Mouse (Mus musculus) NIH3T3 (cell line): ENCODE measurements around the gene Neu2.
A peak's percentile ranks its signal among the peaks of the same experiment; 100 is the strongest.

Source experiments
- DNase-seq: peaks from one replicate; pipeline ENCODE4 v3.0.0-alpha.2; 2012; ENCODE audit warnings: low read depth

Neu2 gene

DNA sequence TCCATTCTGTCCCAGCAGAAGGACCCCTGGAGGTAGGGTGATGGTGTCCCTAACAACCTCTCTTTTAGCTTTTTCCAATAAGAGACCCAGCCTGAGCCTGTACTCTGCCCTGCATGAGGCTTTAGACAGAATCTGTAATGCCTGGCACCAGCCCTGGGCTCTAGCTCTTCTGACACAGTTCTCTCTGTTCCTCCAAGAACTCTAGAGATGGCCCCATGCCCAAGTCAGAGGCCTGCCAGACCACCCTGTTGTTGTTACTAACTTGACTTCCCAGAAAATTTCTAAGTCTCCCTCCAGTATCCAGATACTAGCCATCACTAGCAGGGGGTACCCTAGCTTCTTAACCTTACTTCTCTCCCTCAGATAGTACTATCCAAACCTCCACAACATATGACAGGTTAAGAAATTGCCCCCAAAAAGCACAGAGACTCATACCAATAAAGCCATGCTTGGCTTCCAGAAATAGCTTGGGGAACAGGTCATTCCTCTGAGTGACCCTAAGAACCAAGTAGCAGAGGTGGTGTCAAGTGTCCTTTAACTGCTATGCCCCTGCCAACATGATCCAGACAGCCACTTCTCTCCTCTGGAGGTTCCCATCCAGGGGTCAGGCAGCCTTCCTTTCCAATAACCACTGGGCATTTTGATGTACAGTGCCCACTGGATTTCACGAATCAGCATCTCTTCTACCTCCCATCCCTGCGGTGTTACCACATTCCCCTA, 105.0 kb downstream of the Neu2 start:
- DNase-seq: no peak

DNA sequence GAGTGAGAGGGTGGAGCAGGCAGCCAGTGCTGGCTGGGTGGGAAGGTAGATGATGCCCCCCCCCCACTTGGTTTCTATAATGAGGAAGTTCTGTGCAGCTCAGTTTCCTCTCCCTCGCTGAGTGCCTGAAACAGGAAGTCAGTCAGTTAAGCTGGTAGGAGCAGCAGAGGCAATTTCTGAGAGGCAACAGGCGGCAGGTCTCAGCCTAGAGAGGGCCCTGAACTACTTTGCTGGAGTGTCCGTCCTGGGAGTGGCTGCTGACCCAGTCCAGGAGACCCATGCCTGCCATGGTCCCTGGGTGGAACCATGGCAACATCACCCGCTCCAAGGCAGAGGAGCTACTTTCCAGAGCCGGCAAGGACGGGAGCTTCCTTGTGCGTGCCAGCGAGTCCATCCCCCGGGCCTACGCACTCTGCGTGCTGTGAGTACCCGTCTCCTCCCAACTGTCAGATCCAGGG, 110.6 kb downstream of the Neu2 start, which contains the start of gene Inpp5d:
Gene Inpp5d (plus strand): TSS at position 102 of the 458 bp plus-strand sequence.
- DNase-seq: no peak

DNA sequence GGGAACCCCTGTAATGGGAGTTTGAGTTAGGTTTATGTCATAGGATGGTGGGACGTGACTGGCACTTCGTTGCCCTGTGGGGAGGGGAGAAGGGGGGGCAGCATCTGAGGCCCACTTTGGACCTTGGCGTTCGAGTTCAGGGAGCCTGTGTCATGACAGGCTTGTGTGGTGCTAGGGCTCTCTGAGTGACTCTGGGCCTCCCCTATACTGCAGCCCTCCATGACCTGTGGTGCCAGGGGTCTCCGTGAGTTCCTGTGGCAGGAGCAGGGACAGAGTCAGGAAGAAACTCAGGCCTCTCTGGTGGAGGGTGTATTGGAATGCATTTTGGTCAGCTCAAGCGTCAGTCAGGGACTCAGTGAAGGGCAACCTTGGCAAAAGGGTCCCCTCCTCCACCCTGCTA, 111.0 kb downstream of the Neu2 start:
- no peak for DNase-seq

DNA sequence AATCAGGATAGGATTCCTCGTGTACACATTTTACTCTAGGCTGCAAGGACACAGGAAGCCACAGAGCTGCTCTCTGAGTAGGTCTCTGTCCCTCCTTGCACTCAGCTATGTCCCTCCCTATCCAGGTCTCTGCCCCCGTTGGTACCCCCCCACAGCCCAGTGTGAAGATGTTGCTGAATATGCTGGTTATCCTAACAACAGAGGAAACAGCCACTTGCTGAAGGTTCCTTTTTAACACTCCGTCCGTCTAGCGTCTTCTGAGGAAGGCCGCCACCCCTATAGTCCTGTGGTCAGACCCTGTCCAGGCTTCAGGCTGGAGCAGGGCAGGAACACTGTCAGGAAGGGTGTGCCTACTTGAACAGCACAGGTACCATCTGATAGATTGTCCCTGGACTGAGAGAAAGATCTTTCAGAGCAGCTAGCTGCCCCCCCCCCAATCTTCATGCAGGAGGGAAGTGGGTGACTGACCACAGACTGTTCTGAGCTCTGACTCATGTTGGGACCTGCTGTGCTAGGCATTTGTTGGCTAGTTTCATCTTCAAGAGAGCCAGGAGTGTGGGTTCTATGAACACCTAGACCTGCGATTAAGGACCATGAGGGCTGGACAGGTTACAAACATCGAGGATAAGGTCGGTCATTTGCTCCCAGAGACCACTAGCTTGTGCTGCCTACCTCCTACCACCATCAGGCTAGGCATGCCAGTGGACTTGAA, 111.6 kb downstream of the Neu2 start:
- DNase-seq: no peak

DNA sequence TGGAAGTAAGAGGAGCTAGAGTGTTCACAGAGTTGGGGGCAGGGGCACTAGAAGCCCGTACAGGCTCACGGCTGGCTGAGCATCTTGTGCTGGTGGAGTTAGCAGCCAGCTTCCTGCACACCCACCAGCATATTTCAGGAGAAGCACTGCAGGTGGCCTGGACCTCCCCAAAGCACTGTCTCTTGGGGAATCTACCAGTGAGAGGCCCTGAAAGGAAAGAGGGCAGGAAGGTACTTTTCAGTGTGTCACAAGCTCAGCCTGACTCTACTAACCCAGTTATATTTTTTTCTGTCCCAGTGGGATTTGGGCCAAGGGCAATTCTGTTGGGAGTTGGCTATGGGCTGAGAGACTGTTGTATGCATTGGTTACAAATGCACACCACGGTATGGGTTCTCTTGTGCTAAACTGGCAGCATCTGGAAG, 112.2 kb downstream of the Neu2 start:
- peak; percentile 51 for DNase-seq

DNA sequence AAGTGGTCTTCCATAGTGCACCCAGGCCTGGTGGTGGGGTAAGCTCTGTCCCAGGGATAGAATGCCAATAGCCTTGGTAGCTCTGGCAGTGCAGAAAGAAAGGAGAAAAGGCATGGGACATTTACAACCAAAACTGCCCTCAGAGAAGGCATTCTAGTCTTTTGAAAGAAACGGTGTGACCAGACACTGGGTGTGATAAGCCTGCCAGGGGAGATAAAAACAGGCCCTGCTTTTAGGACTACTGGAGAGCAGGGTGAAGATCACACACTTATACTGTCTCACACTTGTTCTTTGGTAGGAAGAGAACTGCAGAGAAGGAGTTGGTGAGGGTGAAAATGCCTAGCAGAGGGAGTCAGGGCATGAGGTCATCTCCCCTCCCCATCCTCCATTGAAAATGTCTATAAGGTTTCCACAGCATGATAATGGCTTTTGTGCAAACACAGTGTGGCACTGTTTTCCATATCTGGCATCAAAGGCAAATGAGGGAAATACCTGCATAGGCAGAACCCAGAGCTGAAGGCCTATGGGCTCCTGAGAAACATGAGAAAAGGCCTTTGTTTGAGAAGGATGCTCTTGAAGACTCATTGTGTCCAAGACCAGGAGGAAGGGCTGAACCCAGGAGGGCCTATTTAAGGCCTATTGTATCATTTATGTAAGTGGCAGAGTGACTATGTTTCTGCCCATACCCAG, 114.4 kb downstream of the Neu2 start:
- no peak for DNase-seq

DNA sequence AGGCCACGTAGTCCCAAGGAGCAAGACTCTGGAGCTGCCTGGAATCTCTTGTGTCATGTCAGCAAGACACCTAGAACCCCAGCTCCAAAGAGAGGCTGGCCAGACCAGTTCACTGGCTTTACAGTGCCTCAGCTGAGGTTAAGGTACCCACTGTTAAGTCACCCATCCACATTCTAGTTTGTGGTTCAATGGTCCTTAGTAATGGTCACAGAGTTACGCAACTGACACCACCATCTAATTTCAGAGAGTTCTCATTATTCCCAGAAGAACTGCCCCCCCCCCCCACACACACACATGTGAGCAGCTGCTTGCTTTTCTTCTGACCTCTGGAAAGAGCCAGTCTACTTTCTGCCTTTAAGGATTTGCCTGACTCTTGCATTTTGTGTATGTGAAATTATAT, 115.1 kb downstream of the Neu2 start:
- DNase-seq: no peak

DNA sequence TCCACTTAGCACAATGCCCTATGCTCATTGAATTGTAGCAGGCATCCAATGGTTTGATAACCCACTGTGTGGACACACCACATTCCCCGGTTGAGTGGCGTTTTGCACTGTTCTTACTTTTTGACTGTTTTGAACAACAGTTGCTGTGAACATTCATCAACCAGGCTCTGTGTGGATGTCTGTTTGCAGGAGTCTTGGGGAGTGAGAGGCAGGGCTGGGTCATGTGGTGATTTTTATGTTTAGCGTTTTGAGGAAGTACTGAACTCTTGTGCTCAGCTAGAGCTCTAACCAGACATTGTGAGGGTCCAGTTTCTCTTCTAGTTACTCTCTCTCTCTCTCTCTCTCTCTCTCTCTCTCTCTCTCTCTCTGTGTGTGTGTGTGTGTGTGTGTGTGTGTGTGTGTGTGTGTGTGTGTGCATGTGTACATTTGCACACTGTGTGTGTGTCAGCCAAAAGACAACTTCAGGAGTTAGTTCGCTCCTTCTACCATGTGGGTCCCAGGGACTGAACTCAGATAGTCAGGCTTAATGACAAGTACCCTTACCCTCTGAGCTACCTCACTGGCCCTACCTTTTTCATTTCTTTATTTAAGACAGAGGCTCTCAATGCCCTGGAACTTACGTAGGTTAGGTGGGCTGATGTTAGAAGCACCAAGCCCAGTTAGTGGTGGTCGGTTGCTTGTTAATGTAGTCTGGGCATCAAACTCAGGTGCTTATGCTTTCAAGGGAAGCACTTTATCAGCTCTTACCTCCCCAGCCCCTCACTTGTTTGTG, 115.8 kb downstream of the Neu2 start:
- no peak for DNase-seq

DNA sequence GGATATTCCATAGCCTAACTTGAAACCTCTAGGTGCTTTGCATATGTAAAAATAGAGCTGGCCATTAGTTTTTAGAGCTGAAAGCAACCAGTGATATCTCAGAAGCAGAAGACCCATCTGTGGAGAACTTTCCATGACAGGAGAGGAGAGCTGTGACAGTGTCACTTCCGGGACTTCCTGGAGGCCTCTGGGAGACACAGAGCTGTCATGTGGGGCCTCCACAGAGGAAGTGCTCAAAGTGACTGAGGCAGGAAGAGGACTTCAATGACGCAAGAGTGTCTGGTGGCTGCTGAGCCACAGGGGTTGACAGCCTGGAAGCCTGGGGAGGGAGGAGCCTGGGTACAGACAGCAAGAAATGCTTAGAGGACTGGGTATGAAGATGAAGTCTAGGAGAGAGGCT, 116.7 kb downstream of the Neu2 start:
- DNase-seq: no peak

DNA sequence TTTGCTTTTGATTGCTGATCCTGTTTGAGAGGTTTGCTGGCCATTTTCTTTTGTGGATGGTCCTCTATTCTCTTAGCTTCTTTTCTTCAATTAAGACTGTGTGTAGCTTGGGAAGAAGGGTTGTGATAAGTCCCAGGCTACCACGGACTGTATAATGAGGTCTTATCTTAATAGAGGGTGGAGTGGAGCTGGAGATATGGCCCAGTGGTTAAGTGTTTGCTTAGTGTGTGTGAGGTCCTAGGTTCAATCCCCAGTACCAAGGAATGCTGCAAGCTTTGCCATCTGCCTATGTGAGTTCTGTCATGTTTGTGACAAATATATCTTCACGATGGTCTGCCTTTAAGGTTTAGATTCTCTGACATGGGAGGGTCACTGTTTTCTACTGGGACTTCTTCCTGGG, 118.4 kb downstream of the Neu2 start:
- DNase-seq: no peak

DNA sequence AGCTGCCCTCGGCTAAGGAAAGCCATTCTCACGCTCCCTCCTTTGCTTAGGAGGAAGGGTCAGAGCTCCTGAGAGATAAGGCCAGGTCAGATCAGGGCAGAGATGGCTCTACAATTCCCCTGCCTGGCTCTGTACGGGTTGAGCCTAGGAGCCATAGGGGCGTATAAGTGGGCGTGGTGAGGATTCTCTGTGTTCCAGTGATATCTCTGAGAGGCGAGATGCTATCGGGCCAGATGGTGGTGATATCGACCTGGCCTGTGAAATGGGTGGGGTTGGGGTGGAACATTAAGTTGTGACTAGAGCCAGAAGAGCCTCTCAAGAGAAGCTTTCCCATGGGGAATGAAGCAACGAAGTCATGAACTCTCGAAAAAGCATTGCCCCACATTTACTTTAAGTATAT, 121.9 kb downstream of the Neu2 start:
- no peak for DNase-seq

DNA sequence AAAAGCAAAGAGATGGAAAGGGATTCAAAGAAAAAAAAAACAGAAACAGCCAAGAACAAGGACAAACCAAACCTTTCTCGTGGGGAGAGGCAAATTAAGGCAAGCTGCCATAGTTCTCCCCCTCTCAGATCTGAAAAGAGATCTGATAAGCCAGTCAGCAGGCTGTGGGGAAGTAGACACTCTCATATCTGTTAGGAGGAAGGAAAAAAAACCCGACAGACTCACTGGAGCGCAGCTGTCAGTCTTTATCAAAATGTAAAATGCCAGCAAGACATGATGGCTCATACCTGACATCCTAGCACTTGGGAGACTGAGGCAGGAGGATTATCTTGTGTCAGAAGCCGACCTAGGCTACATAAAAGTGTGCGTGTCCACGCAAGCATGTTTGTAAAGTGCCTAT, 122.5 kb downstream of the Neu2 start:
- no peak for DNase-seq

DNA sequence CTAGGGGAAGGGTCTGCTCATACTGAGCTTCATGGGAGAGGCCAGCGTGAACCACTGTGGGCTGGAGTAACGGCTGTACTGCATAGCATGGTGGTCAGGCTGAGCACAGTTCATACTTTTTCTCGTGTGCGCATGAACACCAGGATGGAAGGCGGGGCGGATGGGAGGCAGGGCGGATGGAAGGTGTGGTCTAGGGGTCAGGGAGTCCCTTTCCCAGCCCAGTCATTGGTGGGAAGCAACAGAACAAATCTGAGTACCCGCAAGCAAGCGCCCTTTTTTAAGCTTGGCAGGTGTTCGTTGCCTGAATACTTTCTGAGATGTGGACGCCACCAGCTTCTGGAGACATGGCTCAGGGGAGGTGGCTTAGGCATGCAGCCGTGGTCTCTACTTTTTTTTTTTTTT, 127.0 kb downstream of the Neu2 start:
- no peak for DNase-seq

DNA sequence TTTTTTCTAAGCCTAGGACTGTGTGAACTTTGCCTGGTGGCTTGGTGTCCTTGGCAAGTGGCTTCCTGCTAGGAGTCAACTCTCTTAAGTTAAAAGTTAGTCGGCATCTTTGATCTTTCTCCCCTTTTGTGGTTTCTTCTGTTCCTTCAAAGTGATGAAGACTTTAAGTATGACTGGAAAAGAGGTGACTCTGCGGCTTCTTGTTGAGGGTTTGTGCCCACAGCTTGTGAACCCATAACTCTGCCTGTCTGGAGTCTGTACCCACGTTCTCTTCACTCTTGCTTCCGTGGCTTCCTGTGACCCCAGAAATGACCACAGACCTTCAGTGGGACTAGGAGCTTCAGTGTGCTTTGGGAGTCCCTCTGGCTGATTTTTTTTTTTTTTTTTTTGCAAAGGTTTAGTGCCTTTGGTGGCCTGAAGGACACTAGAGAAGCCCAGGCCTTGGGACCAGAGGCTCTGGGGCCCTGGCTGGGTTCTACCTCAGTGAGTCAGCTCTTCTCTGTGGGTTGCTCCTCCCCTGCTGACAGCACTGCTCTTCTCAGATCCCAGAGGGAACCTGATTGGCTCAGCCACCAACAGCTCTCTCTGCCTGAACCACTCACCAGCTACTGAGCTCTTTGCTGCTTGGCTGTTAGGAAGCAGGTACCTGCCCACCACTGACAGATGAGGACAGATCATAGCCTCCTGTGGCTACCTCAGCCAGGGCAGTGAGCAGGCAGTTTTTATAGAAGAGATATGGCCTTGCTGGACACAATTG, 127.6 kb downstream of the Neu2 start:
- DNase-seq: peak; percentile 83

DNA sequence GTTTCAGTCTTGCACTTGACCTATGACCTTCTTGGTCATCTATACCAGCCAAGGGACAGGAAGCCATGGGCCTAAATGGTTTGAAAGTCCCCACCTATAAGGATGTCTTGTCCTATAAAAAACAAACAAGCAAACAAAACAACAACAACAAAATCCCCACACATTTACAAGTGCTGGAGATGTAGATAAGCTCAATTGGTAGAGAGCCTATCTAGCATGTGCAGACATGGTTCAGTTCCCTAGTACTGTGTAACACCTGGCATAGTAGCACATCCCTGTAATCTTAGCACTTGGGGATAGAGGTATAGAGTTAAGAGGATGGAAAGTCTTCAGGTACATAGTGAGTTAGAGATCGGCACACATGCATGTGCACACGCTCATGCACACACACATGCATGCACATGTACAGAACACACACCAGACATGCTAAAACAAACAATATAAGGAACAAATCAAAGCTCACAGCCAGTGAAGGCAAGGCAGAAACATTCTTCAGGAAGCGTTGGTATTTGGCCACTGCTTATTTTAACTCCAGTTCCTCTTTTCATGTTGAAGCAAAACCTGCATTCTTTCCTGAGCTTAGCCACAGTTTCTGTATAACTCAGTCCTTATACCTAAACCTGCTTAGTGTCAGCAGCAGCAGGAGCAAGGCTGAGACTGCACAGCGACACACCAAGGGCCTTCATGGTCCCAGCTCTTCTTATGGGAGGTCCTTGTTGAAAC, 128.3 kb downstream of the Neu2 start:
- no peak for DNase-seq

DNA sequence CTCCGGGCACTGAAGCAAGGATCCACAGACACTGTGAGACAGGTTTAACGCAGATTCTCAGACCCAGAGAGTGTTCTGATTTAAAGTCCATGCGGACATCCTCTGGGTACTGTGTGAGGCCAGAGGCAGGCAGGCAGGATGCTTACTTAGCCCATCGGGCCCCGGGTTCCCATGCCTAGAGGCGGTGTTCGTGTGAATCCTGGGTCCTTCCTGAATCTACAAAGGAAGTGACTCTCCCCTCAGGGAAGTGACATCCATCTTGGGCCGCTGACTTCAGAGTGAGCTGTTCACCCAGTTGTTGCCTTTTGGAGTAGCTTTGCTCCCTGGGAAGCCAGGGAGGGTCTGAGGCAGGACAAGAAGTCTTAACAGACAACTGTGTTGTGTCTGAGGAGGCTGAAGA, 130.0 kb downstream of the Neu2 start:
- DNase-seq: no peak

DNA sequence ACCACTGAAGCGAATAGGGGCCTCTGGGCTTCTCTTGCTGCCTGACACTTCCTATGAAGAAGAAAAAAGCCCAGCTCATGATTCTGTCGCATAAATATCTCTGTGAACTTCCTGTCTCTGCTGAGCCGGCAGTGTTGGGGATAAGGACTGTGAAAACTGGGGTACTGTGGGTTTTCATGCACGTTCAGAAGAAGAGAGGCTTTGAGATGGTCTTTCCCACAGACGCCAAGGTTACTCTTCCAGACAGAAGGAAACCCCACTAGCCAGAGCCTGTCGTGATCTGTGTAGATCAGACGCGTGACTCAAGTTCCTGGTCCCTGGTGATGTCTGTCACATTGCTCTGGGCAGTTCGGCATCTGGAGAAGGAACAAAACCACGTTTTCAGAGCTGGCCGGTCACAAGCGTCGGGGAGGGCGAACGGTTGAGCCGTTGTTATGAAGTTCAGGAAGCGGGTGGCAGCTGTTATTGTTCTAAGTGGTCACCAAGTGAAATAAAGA, 130.5 kb downstream of the Neu2 start:
- no peak for DNase-seq

DNA sequence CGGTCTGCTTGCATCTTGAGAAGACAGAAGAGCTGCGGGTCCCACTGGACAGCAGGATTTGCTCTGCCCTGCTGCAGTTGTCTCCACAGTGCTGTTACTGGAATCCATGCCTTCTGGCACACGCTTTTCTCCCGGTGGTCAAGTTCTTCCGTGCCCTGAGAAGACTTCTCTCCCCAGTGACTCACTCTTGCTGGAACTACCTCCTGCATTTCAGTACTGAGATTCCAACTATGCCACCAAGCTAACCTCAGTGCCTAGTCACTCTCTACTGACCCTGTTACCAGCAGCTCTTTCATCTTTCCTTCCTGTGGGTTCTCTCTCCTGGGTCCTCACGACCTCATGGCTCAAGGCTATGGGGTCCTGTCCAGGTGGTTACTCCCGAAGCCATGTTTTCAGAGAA, 133.3 kb downstream of the Neu2 start:
- peak; percentile 61 for DNase-seq

DNA sequence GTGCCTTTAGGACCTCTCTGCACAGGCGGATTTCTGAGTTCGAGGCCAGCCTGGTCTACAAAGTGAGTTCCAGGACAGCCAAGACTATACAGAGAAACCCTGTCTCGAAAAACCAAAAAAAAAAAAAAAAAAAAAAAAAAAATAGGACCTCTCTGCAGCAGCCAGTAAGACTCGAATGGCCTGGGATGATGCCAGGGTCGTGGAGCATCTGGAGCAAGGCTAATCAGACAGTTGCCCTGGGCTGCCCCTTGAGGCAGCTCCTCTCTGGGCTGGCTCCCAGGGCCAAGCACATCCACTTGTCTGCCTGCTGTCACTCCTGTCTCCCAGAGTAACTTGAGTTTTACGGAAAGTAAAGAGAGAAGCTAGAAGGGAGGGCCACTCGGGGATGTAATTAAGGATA, 135.4 kb downstream of the Neu2 start:
- no peak for DNase-seq

DNA sequence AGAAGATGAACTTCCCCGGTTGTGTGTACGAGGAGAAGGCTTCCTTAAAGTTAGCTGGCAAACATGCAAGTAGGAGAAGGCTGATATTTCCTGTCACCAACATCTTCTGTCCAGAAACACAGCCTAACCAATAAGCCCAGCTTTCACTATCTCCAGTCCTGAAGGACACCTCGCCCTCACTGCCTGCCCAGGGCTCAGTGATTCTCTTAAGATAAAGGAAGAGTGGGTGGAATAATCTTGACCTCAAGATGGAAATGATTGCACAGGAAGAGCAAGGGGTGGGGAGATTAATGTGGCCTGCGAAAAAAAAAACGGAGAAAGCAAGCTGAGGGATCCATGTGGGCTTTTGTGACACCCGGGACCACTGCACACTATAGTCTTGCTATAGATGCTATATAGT, 136.1 kb downstream of the Neu2 start:
- no peak for DNase-seq
